11 mouse cellular contexts compared by ENCODE assay signal in the genomic region with DNA sequence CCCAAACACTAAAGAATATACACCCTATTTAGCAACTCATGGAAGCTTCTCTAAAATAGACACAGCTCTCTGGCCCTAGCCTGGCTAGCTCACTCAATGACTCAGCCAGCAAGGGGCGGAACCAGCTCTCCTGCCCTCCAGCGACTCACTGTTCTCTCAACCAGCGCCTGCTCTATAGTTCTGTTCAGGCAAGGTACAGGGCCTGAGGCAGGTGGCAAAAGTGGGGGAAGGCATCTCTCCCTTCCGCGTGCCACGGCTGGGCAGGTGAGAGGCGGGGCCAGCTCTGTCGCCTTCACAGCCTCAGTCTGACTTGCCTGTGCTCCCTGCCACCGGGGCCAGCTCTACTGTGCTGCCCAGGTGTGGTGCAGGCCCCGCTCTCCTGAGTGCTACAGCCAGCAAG. TPM values are rescaled to one million over a fixed set of nuclear protein-coding genes. Genes with fewer than 3 reads are reported as not detected.
A peak's percentile ranks its signal among the peaks of the same experiment; 100 is the strongest.
DNase-seq lines count a peak whose midpoint lies in the region; ATAC-seq and TF ChIP-seq lines count a peak whose summit lies in the region.
"Had no signal": no experiment of that assay in that cellular context is flagged by ENCODE, and none has a peak within 500 bp of the region (broad histone marks: within the 10 kb centered on the region; RNA-seq: fewer than 3 reads in every experiment).

No protein-coding gene starts in this region.

- 0 out of 2 replicates have a peak, but pooled peaks have one; percentile 29 for ATAC-seq in liver, embryonic 13.5 days (ENCODE audit: low read depth)
- peak; percentile 73 for ATAC-seq in intestine, postnatal 0 days
- ATAC-seq in lung, embryonic 16.5 days (ENCODE audit: low read depth) = peak; percentile 83
- ATAC-seq: forebrain, embryonic 16.5 days had no signal

- no peaks in the 10 kb centered on the region for H3K9me3 ChIP-seq in liver, embryonic 13.5 days (replicated peaks)
- H3K9me3 ChIP-seq in MEL (replicated peaks; ENCODE audit: insufficient read depth, low read length) = no peaks in the 10 kb centered on the region
- H3K9me3 ChIP-seq in intestine, postnatal 0 days (ENCODE audit: control insufficient read depth) = no peaks in the 10 kb centered on the region
- H3K9me3 ChIP-seq in lung, embryonic 16.5 days (ENCODE audit: control insufficient read depth, low read length) = 0 out of 2 replicates have a peak, but pooled peaks cover 3% of the 10 kb centered on the region
- H3K9me3 ChIP-seq: heart, embryonic 15.5 days had no signal

- no peak overlapping the region for H3K27ac ChIP-seq in liver, embryonic 13.5 days
- H3K27ac ChIP-seq in MEL (ENCODE audit: control insufficient read depth, low read depth, low read length) = no peak overlapping the region
- no peak overlapping the region for H3K27ac ChIP-seq in intestine, postnatal 0 days (ENCODE audit: low read depth, low read length)
- H3K27ac ChIP-seq in lung, embryonic 16.5 days (ENCODE audit: low read length) = peak overlapping the region; percentile 49
- H3K27ac ChIP-seq: heart, embryonic 15.5 days had no signal

- no peak for TF ChIP-seq POLR2A in MEL (IDR thresholded peaks at IDR 0.05; ENCODE audit: control insufficient read depth in 1 of 2, insufficient read depth in 1 of 2, low read depth in 1 of 2, low read length in 2 of 2, poor library complexity in 1 of 2)

- no peak overlapping the region for H3K4me2 ChIP-seq in liver, embryonic 13.5 days
- no peak overlapping the region for H3K4me2 ChIP-seq in intestine, postnatal 0 days (replicated peaks; ENCODE audit: low read depth)
- no peak overlapping the region for H3K4me2 ChIP-seq in lung, embryonic 16.5 days (ENCODE audit: low read depth, low read length)
- H3K4me2 ChIP-seq: heart, embryonic 15.5 days had no signal

- no peak for TF ChIP-seq EP300 in MEL (IDR thresholded peaks at IDR 0.05; ENCODE audit: low read depth in 1 of 2, low read length in 2 of 2)

- no peak for TF ChIP-seq RAD21 in MEL (IDR thresholded peaks at IDR 0.05; ENCODE audit: low read depth, low read length)

- intact Hi-C loops in gastrocnemius, postnatal 14 days (cut with DNase I; ENCODE audit: low total_unique reads) = no loop called here

- no peak overlapping the region for H3K4me3 ChIP-seq in liver, embryonic 13.5 days (replicated peaks)
- no peak overlapping the region for H3K4me3 ChIP-seq in MEL (ENCODE audit: control insufficient read depth in 1 of 2, insufficient read depth in 1 of 2, low read depth in 2 of 2, low read length in 2 of 2)
- no peak overlapping the region for H3K4me3 ChIP-seq in intestine, postnatal 0 days (ENCODE audit: low read depth, low read length)
- H3K4me3 ChIP-seq in lung, embryonic 16.5 days (ENCODE audit: low read length) = no peak overlapping the region
- H3K4me3 ChIP-seq: heart, embryonic 15.5 days had no signal

- no peak for TF ChIP-seq CTCF in MEL (IDR thresholded peaks at IDR 0.05 in 2 of 3, conservative IDR thresholded peaks at IDR 0.05 in 1 of 3; ENCODE audit: control insufficient read depth in 1 of 3, insufficient read depth in 1 of 3, low read depth in 2 of 3, low read length in 3 of 3, poor library complexity in 1 of 3, severe bottlenecking in 1 of 3)
- TF ChIP-seq CTCF in intestine, postnatal 0 days (IDR thresholded peaks at IDR 0.05; ENCODE audit: low read depth) = no peak

- no peaks in the 10 kb centered on the region for H3K27me3 ChIP-seq in liver, embryonic 13.5 days
- no peaks in the 10 kb centered on the region for H3K27me3 ChIP-seq in MEL (ENCODE audit: control insufficient read depth in 1 of 2, insufficient read depth in 2 of 2, low read length in 2 of 2)
- H3K27me3 ChIP-seq in intestine, postnatal 0 days (replicated peaks; ENCODE audit: control insufficient read depth, insufficient read depth, low read length) = no peaks in the 10 kb centered on the region
- no peaks in the 10 kb centered on the region for H3K27me3 ChIP-seq in lung, embryonic 16.5 days (ENCODE audit: control insufficient read depth, insufficient read depth, low read depth, low read length)
- H3K27me3 ChIP-seq: heart, embryonic 15.5 days had no signal

- H3K36me3 ChIP-seq in liver, embryonic 13.5 days = no peaks in the 10 kb centered on the region
- H3K36me3 ChIP-seq in MEL (ENCODE audit: control insufficient read depth in 1 of 2, insufficient read depth in 2 of 2, low read length in 2 of 2) = peaks cover 0 to 2% of the 10 kb centered on the region in 2 experiments; a peak in 1 of 4 replicates
- no peaks in the 10 kb centered on the region for H3K36me3 ChIP-seq in intestine, postnatal 0 days (ENCODE audit: control insufficient read depth, insufficient read depth)
- no peaks in the 10 kb centered on the region for H3K36me3 ChIP-seq in lung, embryonic 16.5 days (ENCODE audit: control insufficient read depth, insufficient read depth, low read length)
- H3K36me3 ChIP-seq: heart, embryonic 15.5 days had no signal

- no peak overlapping the region for H3K9ac ChIP-seq in liver, embryonic 13.5 days
- no peak overlapping the region for H3K9ac ChIP-seq in MEL (ENCODE audit: control insufficient read depth, low read depth, low read length, poor library complexity, severe bottlenecking)
- no peak overlapping the region for H3K9ac ChIP-seq in intestine, postnatal 0 days (ENCODE audit: low read depth, low read length)
- H3K9ac ChIP-seq in lung, embryonic 16.5 days (ENCODE audit: low read length) = peak overlapping the region; percentile 24; the same call in 1 of the 2 replicates
- H3K9ac ChIP-seq: heart, embryonic 15.5 days had no signal

- DNase-seq in liver, embryonic 13.5 days = no peak
- no peak for DNase-seq in liver
- peak; percentile 37 for DNase-seq in MEL (ENCODE audit: low read depth, low spot score)
- DNase-seq in layer of hippocampus, adult 9-10 months (ENCODE audit: low spot score) = no peak
- DNase-seq in gastrocnemius, postnatal 14 days = no peak
- no peak for DNase-seq in left cerebral cortex, adult 11 months (ENCODE audit: low spot score)
- DNase-seq: cerebellum, adult 9-11 months had no signal

- 71% methylated on average over 10 of the region's 10 CpGs for WGBS in liver, embryonic 13.5 days (ENCODE audit: insufficient replicate concordance)
- WGBS in intestine, postnatal 0 days = 60% methylated on average over 10 of the region's 10 CpGs
- WGBS in lung, embryonic 16.5 days = 56% methylated on average over 10 of the region's 10 CpGs

- H3K4me1 ChIP-seq in liver, embryonic 13.5 days (replicated peaks) = no peaks in the 10 kb centered on the region
- H3K4me1 ChIP-seq in MEL (ENCODE audit: control insufficient read depth in 1 of 2, insufficient read depth in 2 of 2, low read length in 2 of 2) = peaks cover 0 to 6% of the 10 kb centered on the region in 2 experiments; a peak in 2 of 4 replicates
- no peaks in the 10 kb centered on the region for H3K4me1 ChIP-seq in intestine, postnatal 0 days (replicated peaks; ENCODE audit: control insufficient read depth, insufficient read depth, low read length)
- no peaks in the 10 kb centered on the region; the same call in 1 of the 2 replicates for H3K4me1 ChIP-seq in lung, embryonic 16.5 days (replicated peaks; ENCODE audit: control insufficient read depth, insufficient read depth, low read length)
- H3K4me1 ChIP-seq: heart, embryonic 15.5 days had no signal

- H3K79me2 ChIP-seq in MEL (ENCODE audit: control insufficient read depth, insufficient read depth, low read length, poor library complexity) = no peaks in the 10 kb centered on the region

TF ChIP-seq in MEL, 35 proteins besides CTCF, POLR2A, EP300 and RAD21:
- no peak for TF ChIP-seq ZKSCAN1 (IDR thresholded peaks at IDR 0.05; ENCODE audit: low read depth, low read length)
- TF ChIP-seq MXI1 (IDR thresholded peaks at IDR 0.05; ENCODE audit: low read depth, low read length) = no peak

RNA-seq across cellular contexts. Expression of gene Psat1, which starts 0.5 kb away (rescaled TPM):
- 165 and 186 TPM in 2 replicates for polyA plus RNA-seq in liver, embryonic 13.5 days (2015; fragmentation: Nextera tagmentation; extraction: Ambion mirVana)
- 201 and 352 TPM in 2 replicates for total RNA-seq in MEL (2012; rRNA removed)
- 100 to 1,000 TPM; 484 to 552 TPM for polyA plus RNA-seq in MEL (2012; ENCODE audit: insufficient read depth in 1 of 2, insufficient read length in 2 of 2, low read depth in 1 of 2, low replicate concordance in 2 of 2, missing spikeins in 1 of 2)
- polyA plus RNA-seq in intestine, postnatal 0 days (2015; fragmentation: Nextera tagmentation; extraction: Ambion mirVana) = 13.0 and 15.3 TPM in 2 replicates
- 148 and 159 TPM in 2 replicates for polyA plus RNA-seq in lung, embryonic 16.5 days (2015; fragmentation: Nextera tagmentation; extraction: Ambion mirVana)
- 10 to 100 TPM in 1 of 2 experiments, 1 to 10 TPM in 1; 7.3 to 12.1 TPM for total RNA-seq in gastrocnemius, postnatal 14 days (2021)

RNA-seq across cellular contexts. Expression of gene Cep78, which starts 38.1 kb away (rescaled TPM):
- 12.8 and 13.3 TPM in 2 replicates for polyA plus RNA-seq in liver, embryonic 13.5 days (2015; fragmentation: Nextera tagmentation; extraction: Ambion mirVana)
- 22.0 and 23.0 TPM in 2 replicates for total RNA-seq in MEL (2012; rRNA removed)
- polyA plus RNA-seq in MEL (2012; ENCODE audit: insufficient read depth in 1 of 2, insufficient read length in 2 of 2, low read depth in 1 of 2, low replicate concordance in 2 of 2, missing spikeins in 1 of 2) = 10 to 100 TPM in 1 of 2 experiments, not detected in 1; 22.2 TPM
- polyA plus RNA-seq in intestine, postnatal 0 days (2015; fragmentation: Nextera tagmentation; extraction: Ambion mirVana) = 3.8 and 4.3 TPM in 2 replicates
- polyA plus RNA-seq in lung, embryonic 16.5 days (2015; fragmentation: Nextera tagmentation; extraction: Ambion mirVana) = 24.5 and 26.1 TPM in 2 replicates
- 1 to 10 TPM; 2.4 to 2.7 TPM for total RNA-seq in gastrocnemius, postnatal 14 days (2021)

Comparison
In these comparisons a context has a peak if more than half of its experiments do, and no peak if none do; other contexts are left out.
1. ATAC-seq: peak in every context shown above with its lines; median percentile 83 in lung, embryonic 16.5 days; 73 in intestine, postnatal 0 days; 29 in liver, embryonic 13.5 days.